ENCODE assay signal across 21 mouse cellular contexts in the genomic region with DNA sequence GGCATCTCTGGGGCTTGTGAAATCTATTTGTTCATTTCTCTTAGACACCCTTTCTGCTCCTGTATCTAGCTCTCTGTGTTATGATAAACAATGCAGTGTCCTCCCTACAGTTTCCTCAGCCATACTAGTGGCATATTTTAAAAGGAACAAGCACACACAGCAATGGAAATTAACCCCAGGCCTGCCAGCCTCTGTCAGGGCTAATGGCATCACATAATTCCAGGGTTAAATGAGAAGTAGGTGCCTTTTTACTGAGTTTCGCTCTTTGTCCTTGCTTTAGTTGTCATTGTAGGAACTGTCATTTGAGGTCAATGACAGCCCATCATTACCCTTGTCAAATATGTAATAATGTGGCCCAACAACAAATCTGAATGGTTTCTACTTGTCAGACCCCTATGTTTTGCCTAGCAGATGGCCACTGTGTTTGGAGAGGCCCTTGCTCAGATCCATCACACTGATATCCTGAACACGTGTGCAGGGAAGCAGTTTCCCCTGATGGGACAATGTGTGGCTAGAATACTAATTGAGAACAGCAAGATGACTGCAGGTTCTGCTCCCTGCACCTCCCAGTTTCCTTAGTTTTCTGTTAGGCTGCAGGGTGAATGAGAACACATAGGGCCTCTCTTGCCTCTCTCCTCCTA.
DNase-seq lines count a peak whose midpoint lies in the region; ATAC-seq and TF ChIP-seq lines count a peak whose summit lies in the region.
"Had no signal": no experiment of that assay in that cellular context is flagged by ENCODE, and none has a peak within 500 bp of the region (broad histone marks: within the 10 kb centered on the region; RNA-seq: fewer than 3 reads in every experiment).

No protein-coding gene starts in this region.

- no peak overlapping the region for H3K4me3 ChIP-seq in ES-E14 (ENCODE audit: insufficient read depth in 1 of 2, low read depth in 1 of 2, low read length in 2 of 2, poor library complexity in 1 of 2, severe bottlenecking in 1 of 2)
- H3K4me3 ChIP-seq in forebrain, embryonic 12.5 days (replicated peaks) = no peak overlapping the region
- no peak overlapping the region for H3K4me3 ChIP-seq in hindbrain, embryonic 13.5 days
- no peak overlapping the region for H3K4me3 ChIP-seq in midbrain, embryonic 14.5 days (replicated peaks; ENCODE audit: low read depth, low read length)
- H3K4me3 ChIP-seq in heart, embryonic 10.5 days = no peak overlapping the region
- H3K4me3 ChIP-seq: embryonic facial prominence, embryonic 13.5 days; gastrocnemius, adult 2 months had no signal

- H3K27ac ChIP-seq in ES-E14 (ENCODE audit: insufficient read depth, low read depth, low read length, poor library complexity, severe bottlenecking) = peak overlapping the region; percentile 57
- H3K27ac ChIP-seq in forebrain, embryonic 12.5 days = no peak overlapping the region
- no peak overlapping the region for H3K27ac ChIP-seq in hindbrain, embryonic 13.5 days
- H3K27ac ChIP-seq in midbrain, embryonic 14.5 days (replicated peaks; ENCODE audit: low read depth, low read length) = no peak overlapping the region
- H3K27ac ChIP-seq in heart, embryonic 10.5 days = no peak overlapping the region
- H3K27ac ChIP-seq: embryonic facial prominence, embryonic 13.5 days; gastrocnemius, adult 2 months had no signal

- no peak for DNase-seq in ES-E14 (ENCODE audit: low read depth, low spot score)
- peak; percentile 19 for DNase-seq in midbrain, embryonic 14.5 days
- no peak for DNase-seq in heart, embryonic 10.5 days (ENCODE audit: low spot score)
- no peak for DNase-seq in frontal cortex, postnatal 36 days (ENCODE audit: low spot score in 2 of 2)
- DNase-seq in c-Kit-positive CD71-positive TER-119-positive erythroid progenitor cells, embryonic 14.5 days (ENCODE audit: low spot score) = no peak
- DNase-seq: adrenal gland, adult 2 months; cerebellum, adult 11 months; cerebellum, postnatal 14 days; gastrocnemius, adult 2 months; heart, postnatal 10 days; kidney, adult 8-10 months; kidney, postnatal 25 days; left cerebral cortex, postnatal 4 days; liver; liver, postnatal 0 days; lung, postnatal 36 days had no signal

- H3K27me3 ChIP-seq in forebrain, embryonic 12.5 days = no peaks in the 10 kb centered on the region
- no peaks in the 10 kb centered on the region for H3K27me3 ChIP-seq in hindbrain, embryonic 13.5 days
- no peaks in the 10 kb centered on the region for H3K27me3 ChIP-seq in midbrain, embryonic 14.5 days (ENCODE audit: control insufficient read depth, insufficient read depth, low read length)
- H3K27me3 ChIP-seq in heart, embryonic 10.5 days (ENCODE audit: insufficient read depth, poor library complexity, severe bottlenecking) = no peaks in the 10 kb centered on the region
- H3K27me3 ChIP-seq: embryonic facial prominence, embryonic 13.5 days had no signal

- ATAC-seq in forebrain, embryonic 12.5 days (ENCODE audit: low FRiP score) = peak; percentile 92
- peak; percentile 46; the same call in 1 of the 2 replicates for ATAC-seq in hindbrain, embryonic 13.5 days (ENCODE audit: low FRiP score)
- ATAC-seq in midbrain, embryonic 14.5 days (ENCODE audit: low FRiP score, low TSS enrichment) = peak; percentile 71; the same call in 1 of the 2 replicates
- ATAC-seq: inflammation-experienced regulatory T-cells, adult 6 months; liver, postnatal 0 days had no signal

- H3K4me2 ChIP-seq in forebrain, embryonic 12.5 days = no peak overlapping the region
- H3K4me2 ChIP-seq in hindbrain, embryonic 13.5 days = no peak overlapping the region
- H3K4me2 ChIP-seq in midbrain, embryonic 14.5 days (ENCODE audit: low read length) = no peak overlapping the region
- H3K4me2 ChIP-seq: embryonic facial prominence, embryonic 13.5 days; heart, embryonic 11.5 days had no signal

- H3K9ac ChIP-seq in ES-E14 (ENCODE audit: insufficient read depth, low read depth, low read length, poor library complexity, severe bottlenecking) = no peak overlapping the region
- H3K9ac ChIP-seq in forebrain, embryonic 12.5 days = no peak overlapping the region
- H3K9ac ChIP-seq in hindbrain, embryonic 13.5 days = no peak overlapping the region
- H3K9ac ChIP-seq in midbrain, embryonic 14.5 days (replicated peaks; ENCODE audit: low read length) = no peak overlapping the region
- H3K9ac ChIP-seq: embryonic facial prominence, embryonic 13.5 days; liver, postnatal 0 days had no signal

- 56% methylated on average over 2 of the region's 2 CpGs for WGBS in forebrain, embryonic 12.5 days
- 41% methylated on average over 2 of the region's 2 CpGs for WGBS in hindbrain, embryonic 13.5 days
- 48% methylated on average over 2 of the region's 2 CpGs for WGBS in midbrain, embryonic 14.5 days
- 84% methylated on average over 2 of the region's 2 CpGs for WGBS in heart, embryonic 10.5 days

- peaks cover 0 to 8% of the 10 kb centered on the region in 2 experiments; a peak in 1 of 4 replicates for H3K4me1 ChIP-seq in ES-E14 (ENCODE audit: control insufficient read depth in 2 of 2, insufficient read depth in 2 of 2, low read length in 2 of 2, poor library complexity in 1 of 2)
- H3K4me1 ChIP-seq in forebrain, embryonic 12.5 days = no peaks in the 10 kb centered on the region
- peaks cover 5% of the 10 kb centered on the region; the same call in 1 of the 2 replicates for H3K4me1 ChIP-seq in hindbrain, embryonic 13.5 days (replicated peaks)
- no peaks in the 10 kb centered on the region for H3K4me1 ChIP-seq in midbrain, embryonic 14.5 days (ENCODE audit: control insufficient read depth, insufficient read depth, low read length)
- no peaks in the 10 kb centered on the region; the same call in 1 of the 2 replicates for H3K4me1 ChIP-seq in heart, embryonic 10.5 days
- H3K4me1 ChIP-seq: embryonic facial prominence, embryonic 13.5 days had no signal

- in situ Hi-C loops in ES-E14 (cut with MboI; ENCODE audit: low sequenced_read_pairs in 2 of 2, unreplicated experiment in 2 of 2) = no loop called here

- H3K9me3 ChIP-seq in ES-E14 (ENCODE audit: control insufficient read depth, insufficient read depth, low read depth, low read length) = no peaks in the 10 kb centered on the region
- no peaks in the 10 kb centered on the region for H3K9me3 ChIP-seq in forebrain, embryonic 12.5 days
- no peaks in the 10 kb centered on the region for H3K9me3 ChIP-seq in hindbrain, embryonic 13.5 days
- H3K9me3 ChIP-seq in midbrain, embryonic 14.5 days (ENCODE audit: control insufficient read depth, low read length) = no peaks in the 10 kb centered on the region
- no peaks in the 10 kb centered on the region for H3K9me3 ChIP-seq in heart, embryonic 10.5 days
- H3K9me3 ChIP-seq: embryonic facial prominence, embryonic 13.5 days had no signal

- H3K36me3 ChIP-seq in ES-E14 (ENCODE audit: control insufficient read depth, insufficient read depth, low read length, poor library complexity, severe bottlenecking) = no peaks in the 10 kb centered on the region; the same call in 1 of the 2 replicates
- H3K36me3 ChIP-seq in forebrain, embryonic 12.5 days (replicated peaks) = no peaks in the 10 kb centered on the region
- H3K36me3 ChIP-seq in hindbrain, embryonic 13.5 days = no peaks in the 10 kb centered on the region
- H3K36me3 ChIP-seq in midbrain, embryonic 14.5 days (ENCODE audit: control insufficient read depth, insufficient read depth, low read length) = no peaks in the 10 kb centered on the region
- H3K36me3 ChIP-seq in heart, embryonic 10.5 days = no peaks in the 10 kb centered on the region
- H3K36me3 ChIP-seq: embryonic facial prominence, embryonic 13.5 days had no signal

TF ChIP-seq in ES-E14, 5 proteins besides CTCF, POLR2A, EP300 and RAD21:
- TF ChIP-seq ZNF384 (IDR thresholded peaks at IDR 0.05; ENCODE audit: low read depth, low read length) (no peak), ZC3H11A (IDR thresholded peaks at IDR 0.05; ENCODE audit: borderline replicate concordance, low read depth, low read length) (no peak), CHD2 (IDR thresholded peaks at IDR 0.05; ENCODE audit: low read depth, low read length) (no peak), MAFK (IDR thresholded peaks at IDR 0.05; ENCODE audit: insufficient read depth, low read depth, low read length) (no peak), HCFC1 (IDR thresholded peaks at IDR 0.05; ENCODE audit: borderline replicate concordance, insufficient read depth, low read length) (no peak)
